In the genomic region with DNA sequence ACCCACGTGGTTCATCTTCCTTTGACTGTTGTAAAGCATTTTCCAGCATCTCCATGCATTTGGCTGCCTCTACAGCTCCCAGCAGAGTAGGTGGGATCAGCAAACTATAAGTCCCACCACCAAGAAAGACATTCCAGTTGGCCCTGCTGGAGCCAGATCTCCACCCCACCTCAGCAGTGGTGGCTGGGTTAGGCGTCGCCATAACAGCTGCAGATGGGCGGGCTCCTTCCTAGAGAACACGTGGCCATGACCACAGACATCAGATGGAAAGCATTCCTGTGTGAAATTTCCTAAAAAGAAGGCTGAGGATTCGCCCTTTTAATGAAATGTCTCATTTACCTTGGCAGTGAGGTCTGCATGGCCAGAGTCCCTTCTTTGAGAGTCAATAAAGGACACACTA, we compare ENCODE assay signal across 18 mouse cellular contexts.
"Had no signal": no experiment of that assay in that cellular context is flagged by ENCODE, and none has a peak within 500 bp of the region (broad histone marks: within the 10 kb centered on the region; RNA-seq: fewer than 3 reads in every experiment).

No protein-coding gene starts in this region.

- H3K4me1 ChIP-seq: intestine, embryonic 15.5 days; kidney, embryonic 15.5 days; limb, embryonic 10.5 days; limb, embryonic 13.5 days; megakaryocyte, embryonic 14.5 days; midbrain, embryonic 10.5 days; midbrain, embryonic 13.5 days had no signal

- DNase-seq: kidney, adult 11 months; kidney, adult 8-10 months; kidney, postnatal 10 days; kidney, postnatal 36 days; lung, embryonic 14.5 days; thymus, adult 2 months; thymus, postnatal 14 days; thymus, postnatal 4 days had no signal

- H3K27ac ChIP-seq: intestine, embryonic 15.5 days; kidney, embryonic 15.5 days; limb, embryonic 10.5 days; limb, embryonic 13.5 days; macrophage; midbrain, embryonic 10.5 days; midbrain, embryonic 13.5 days had no signal

- H3K4me2 ChIP-seq: intestine, embryonic 15.5 days; kidney, embryonic 15.5 days; limb, embryonic 13.5 days; lung, embryonic 14.5 days; midbrain, embryonic 13.5 days had no signal

- H3K36me3 ChIP-seq: intestine, embryonic 15.5 days; kidney, embryonic 15.5 days; limb, embryonic 10.5 days; limb, embryonic 13.5 days; midbrain, embryonic 10.5 days; midbrain, embryonic 13.5 days had no signal

- H3K9me3 ChIP-seq: intestine, embryonic 15.5 days; kidney, embryonic 15.5 days; limb, embryonic 10.5 days; limb, embryonic 13.5 days; midbrain, embryonic 10.5 days; midbrain, embryonic 13.5 days had no signal

- ATAC-seq: intestine, embryonic 15.5 days; lung, postnatal 0 days; midbrain, embryonic 13.5 days; midbrain, embryonic 16.5 days had no signal

- H3K9ac ChIP-seq: intestine, embryonic 15.5 days; kidney, embryonic 15.5 days; limb, embryonic 13.5 days; lung, embryonic 14.5 days; midbrain, embryonic 13.5 days had no signal

- H3K4me3 ChIP-seq: intestine, embryonic 15.5 days; kidney, embryonic 15.5 days; limb, embryonic 10.5 days; limb, embryonic 13.5 days; megakaryocyte, embryonic 14.5 days; midbrain, embryonic 10.5 days; midbrain, embryonic 13.5 days had no signal

- H3K27me3 ChIP-seq: intestine, embryonic 15.5 days; kidney, embryonic 15.5 days; limb, embryonic 13.5 days; megakaryocyte, embryonic 14.5 days; midbrain, embryonic 13.5 days had no signal
